ENCODE assay signal across 22 mouse cellular contexts in genomic region chr15:103125982-103126381, GRCm38 (mm10). TPM values are rescaled to one million over a fixed set of nuclear protein-coding genes. Genes with fewer than 3 reads are reported as not detected.
DNase-seq lines count a peak whose midpoint lies in the region; ATAC-seq lines count a peak whose summit lies in the region.
"Had no signal": no experiment of that assay in that cellular context is flagged by ENCODE, and none has a peak within 500 bp of the region (broad histone marks: within the 10 kb centered on the region; RNA-seq: fewer than 3 reads in every experiment).

No protein-coding gene starts in this region.

- peaks cover 76% of the 10 kb centered on the region for H3K4me1 ChIP-seq in kidney, embryonic 15.5 days
- H3K4me1 ChIP-seq: liver, embryonic 15.5 days had no signal

- ATAC-seq in kidney, embryonic 15.5 days (replicated peaks; ENCODE audit: low FRiP score): no peak
- peak; percentile 76; the same call in 1 of the 2 replicates for ATAC-seq in common myeloid progenitor, adult 5-6 weeks (replicated peaks; ENCODE audit: low read depth, poor library complexity, severe bottlenecking)
- ATAC-seq in megakaryocyte, adult 5-6 weeks (ENCODE audit: poor library complexity, severe bottlenecking): peak; percentile 75
- ATAC-seq: forebrain, embryonic 14.5 days had no signal

- H3K27ac ChIP-seq in kidney, embryonic 15.5 days: peak overlapping the region; percentile 37; the same call in 1 of the 2 replicates
- H3K27ac ChIP-seq: heart, embryonic 10.5 days; hindbrain, embryonic 15.5 days; liver, embryonic 15.5 days; lung, embryonic 15.5 days; macrophage; neural tube, embryonic 15.5 days had no signal

- H3K9ac ChIP-seq in kidney, embryonic 15.5 days: no peak overlapping the region
- H3K9ac ChIP-seq: hindbrain, embryonic 15.5 days; liver, embryonic 15.5 days; lung, embryonic 15.5 days; neural tube, embryonic 15.5 days had no signal

- no peaks in the 10 kb centered on the region for H3K36me3 ChIP-seq in kidney, embryonic 15.5 days
- H3K36me3 ChIP-seq: heart, embryonic 10.5 days; hindbrain, embryonic 15.5 days; liver, embryonic 15.5 days; lung, embryonic 15.5 days had no signal

- no peak overlapping the region for H3K4me3 ChIP-seq in kidney, embryonic 15.5 days (replicated peaks)
- H3K4me3 ChIP-seq: heart, embryonic 10.5 days; hindbrain, embryonic 15.5 days; liver, embryonic 15.5 days; lung, embryonic 15.5 days; neural tube, embryonic 15.5 days had no signal

- peaks cover 27% of the 10 kb centered on the region for H3K27me3 ChIP-seq in kidney, embryonic 15.5 days
- H3K27me3 ChIP-seq: hindbrain, embryonic 15.5 days; neural tube, embryonic 15.5 days had no signal

- no peaks in the 10 kb centered on the region for H3K9me3 ChIP-seq in kidney, embryonic 15.5 days (replicated peaks)
- H3K9me3 ChIP-seq: heart, embryonic 10.5 days; hindbrain, embryonic 15.5 days; liver, embryonic 15.5 days; lung, embryonic 15.5 days; neural tube, embryonic 15.5 days had no signal

- peak; percentile 13 for DNase-seq in adrenal gland, adult 2 months
- no peak for DNase-seq in adrenal gland, adult 18-20 months (ENCODE audit: low spot score in 2 of 2)
- no peak for DNase-seq in kidney, adult 11 months
- no peak for DNase-seq in adipocyte (ENCODE audit: low spot score)
- DNase-seq in layer of hippocampus, postnatal 14 days (ENCODE audit: low spot score in 2 of 2): no peak
- DNase-seq: cerebellum, adult 11 months; cerebellum, postnatal 25 days; embryo, embryonic 11 days; heart, postnatal 4 days; left cerebral cortex, postnatal 4 days; liver had no signal

- 33% methylated on average over 5 of the region's 5 CpGs for WGBS in kidney, embryonic 15.5 days

- no peak overlapping the region for H3K4me2 ChIP-seq in kidney, embryonic 15.5 days
- H3K4me2 ChIP-seq: hindbrain, embryonic 15.5 days; liver, embryonic 15.5 days; lung, embryonic 15.5 days; midbrain, embryonic 11.5 days; neural tube, embryonic 15.5 days had no signal

RNA-seq across cellular contexts. Expression of gene Smug1, which starts 40.9 kb away (rescaled TPM):
- total RNA-seq in adrenal gland, adult 2 months (2021): 10 to 100 TPM; 11.0 to 16.7 TPM
- polyA plus RNA-seq in adrenal gland, adult 2 months (2012; rRNA removed): 16.6 and 17.1 TPM in 2 replicates
- 10 to 100 TPM; 12.5 to 13.2 TPM for total RNA-seq in adrenal gland, adult 18-20 months (2021)
- 17.7 and 18.0 TPM in 2 replicates for polyA plus RNA-seq in kidney, embryonic 15.5 days (2015; fragmentation: Nextera tagmentation; extraction: Ambion mirVana)
- 4.2 and 4.9 TPM in 2 replicates for total RNA-seq in common myeloid progenitor, adult 5-6 weeks (2017)
- total RNA-seq in megakaryocyte, adult 5-6 weeks (2015): 2.8 and 3.9 TPM in 2 replicates
- total RNA-seq in megakaryocyte, adult 5-6 weeks (2017): 3.3 and 3.8 TPM in 2 replicates
- total RNA-seq in layer of hippocampus, postnatal 14 days (2021): 10 to 100 TPM; 14.5 to 15.4 TPM
